Mouse (Mus musculus) liver, embryonic 14.5 days (tissue): ENCODE data around the gene Grid2.

ENCODE experiments used
- CTCF ChIP-seq: IDR thresholded peaks from 2 replicates; pipeline ENCODE4 v1.5.1; 2016; ENCODE audit warnings: antibody characterized with exemption, low read depth, control low read depth
- EP300 ChIP-seq: IDR thresholded peaks from 2 replicates; pipeline ENCODE4 v1.6.1; 2016; ENCODE audit warnings: antibody characterized with exemption, low read depth

- no peak for TF ChIP-seq CTCF
- no peak for TF ChIP-seq EP300
Measured at GRCm38 (mm10) chr6:64605753-64606152, 1350.1 kb downstream of the Grid2 start.
